Mouse (Mus musculus) thymus, adult 18-20 months (tissue): ENCODE results near the gene Nlrp9b.
A peak's percentile ranks its signal among the peaks of the same experiment; 100 is the strongest.
"Not testable (repeated sequence)": the region's sequence is repeated elsewhere in the genome, so short reads cannot be mapped to it uniquely, and the experiment has no call there.

Experiments used
- DNase-seq, 2 experiments: peaks; one replicate each; pipeline ENCODE4 v3.0.0; 2022; ENCODE audit warnings: mixed read lengths in 2 of 2

Gene Nlrp9b

GRCm38 (mm10) chr7:19991165-19991564 lies at the start of gene Nlrp9b:
Gene Nlrp9b (plus strand): TSS chr7:19991465.
- not testable (repeated sequence) for DNase-seq

- DNase-seq = no peak
Measured at GRCm38 (mm10) chr7:19944709-19945108, 46.6 kb upstream of the Nlrp9b start.

GRCm38 (mm10) chr7:19945201-19945600 lies 46.1 kb upstream of the Nlrp9b start:
- DNase-seq = no peak

- peak in 1 of 2 experiments; percentile 74 for DNase-seq
Measured at GRCm38 (mm10) chr7:19945821-19946515, 45.3 kb upstream of the Nlrp9b start.

GRCm38 (mm10) chr7:19948956-19949355 lies 42.3 kb upstream of the Nlrp9b start:
- DNase-seq = no peak

GRCm38 (mm10) chr7:19949996-19950395 lies 41.3 kb upstream of the Nlrp9b start:
- peak; percentile 84 to 91 for DNase-seq

- DNase-seq = no peak
Measured at GRCm38 (mm10) chr7:19950589-19950988, 40.7 kb upstream of the Nlrp9b start, which contains the start of gene Igsf23. Gene Igsf23 (minus strand): TSS chr7:19950756.

- DNase-seq = no peak
Measured at GRCm38 (mm10) chr7:19952320-19952986, 38.8 kb upstream of the Nlrp9b start.

GRCm38 (mm10) chr7:19953054-19953453 lies 38.2 kb upstream of the Nlrp9b start:
- DNase-seq = no peak

- no peak for DNase-seq
Measured at GRCm38 (mm10) chr7:19955861-19956260, 35.4 kb upstream of the Nlrp9b start.

- DNase-seq = peak; percentile 76 to 84
Measured at GRCm38 (mm10) chr7:19956341-19956781, 34.9 kb upstream of the Nlrp9b start.

GRCm38 (mm10) chr7:19962423-19962822 lies 28.8 kb upstream of the Nlrp9b start:
- no peak for DNase-seq

GRCm38 (mm10) chr7:19964985-19965579 lies 26.2 kb upstream of the Nlrp9b start, which contains the start of gene Ceacam20:
Gene Ceacam20 (plus strand): TSS chr7:19965412.
- DNase-seq = no peak

GRCm38 (mm10) chr7:19969106-19969505 lies 22.2 kb upstream of the Nlrp9b start:
- DNase-seq = no peak

- DNase-seq = no peak
Measured at GRCm38 (mm10) chr7:19969541-19970090, 21.6 kb upstream of the Nlrp9b start.

- no peak for DNase-seq
Measured at GRCm38 (mm10) chr7:19970196-19970595, 21.1 kb upstream of the Nlrp9b start.

- no peak for DNase-seq
Measured at GRCm38 (mm10) chr7:19971516-19971915, 19.7 kb upstream of the Nlrp9b start.

- not testable (repeated sequence) for DNase-seq
Measured at GRCm38 (mm10) chr7:19996721-19997120, 5.5 kb downstream of the Nlrp9b start.

GRCm38 (mm10) chr7:20009987-20010386 lies 18.7 kb downstream of the Nlrp9b start:
- DNase-seq = no peak

- not testable (repeated sequence) for DNase-seq
Measured at GRCm38 (mm10) chr7:20064100-20064499, 72.8 kb downstream of the Nlrp9b start.

- not testable (repeated sequence) for DNase-seq
Measured at GRCm38 (mm10) chr7:20078118-20078517, 86.9 kb downstream of the Nlrp9b start.

- DNase-seq = not testable (repeated sequence)
Measured at GRCm38 (mm10) chr7:20099380-20099779, 108.1 kb downstream of the Nlrp9b start, which contains the start of gene Vmn1r91. Gene Vmn1r91 (plus strand): TSS chr7:20099680.

GRCm38 (mm10) chr7:20122479-20122878 lies 131.2 kb downstream of the Nlrp9b start, which contains the start of gene Gm16442:
Gene Gm16442 (minus strand): TSS chr7:20122579.
- not testable (repeated sequence) for DNase-seq
